In the genomic region with DNA sequence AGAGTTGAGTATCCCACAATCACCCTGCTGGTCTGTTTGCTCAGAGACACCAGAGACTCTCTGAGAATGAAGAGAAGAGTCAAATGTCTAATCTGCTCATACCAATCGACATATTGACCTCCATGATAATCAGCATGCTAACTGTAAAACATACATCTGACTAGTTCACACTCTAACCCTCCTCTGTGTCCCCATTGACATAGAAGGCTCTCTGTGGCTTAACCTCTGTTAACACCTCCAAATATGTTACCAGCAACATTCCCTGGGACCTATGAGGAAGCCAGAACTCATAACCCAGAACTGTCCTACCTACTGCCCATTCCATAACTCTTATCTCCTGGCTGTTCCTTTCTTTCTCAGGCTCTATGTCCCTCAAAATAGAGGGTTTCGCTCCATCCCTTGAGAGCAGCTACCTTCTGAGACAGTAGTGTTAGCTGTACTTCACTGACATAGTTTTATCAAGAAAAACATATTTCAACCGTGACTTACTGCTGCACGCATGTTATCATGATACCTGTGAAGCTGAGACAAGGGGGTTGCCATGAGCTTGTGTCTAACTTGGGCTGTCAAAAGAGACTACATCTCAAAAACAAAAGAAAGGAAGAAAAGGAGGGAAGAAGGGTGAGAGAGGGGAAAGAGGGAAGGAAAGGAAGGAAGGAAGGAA, we compare ENCODE assay signal across 29 mouse cellular contexts.
A peak's percentile ranks its signal among the peaks of the same experiment; 100 is the strongest.
DNase-seq lines count a peak whose midpoint lies in the region; ATAC-seq lines count a peak whose summit lies in the region.
"Had no signal": no experiment of that assay in that cellular context is flagged by ENCODE, and none has a peak within 500 bp of the region (broad histone marks: within the 10 kb centered on the region; RNA-seq: fewer than 3 reads in every experiment).

No protein-coding gene starts in this region.

- no peaks in the 10 kb centered on the region for H3K9me3 ChIP-seq in liver, embryonic 15.5 days (replicated peaks)
- H3K9me3 ChIP-seq in hindbrain, embryonic 16.5 days (ENCODE audit: control insufficient read depth, low read length): no peaks in the 10 kb centered on the region
- no peaks in the 10 kb centered on the region for H3K9me3 ChIP-seq in forebrain, embryonic 15.5 days
- H3K9me3 ChIP-seq: forebrain, embryonic 13.5 days; hindbrain, embryonic 13.5 days; kidney, embryonic 15.5 days had no signal

- H3K36me3 ChIP-seq in liver, embryonic 15.5 days (replicated peaks): no peaks in the 10 kb centered on the region
- no peaks in the 10 kb centered on the region for H3K36me3 ChIP-seq in hindbrain, embryonic 16.5 days (ENCODE audit: control insufficient read depth, insufficient read depth, low read length)
- H3K36me3 ChIP-seq in forebrain, embryonic 15.5 days: no peaks in the 10 kb centered on the region
- H3K36me3 ChIP-seq: heart, embryonic 12.5 days; hindbrain, embryonic 13.5 days; kidney, embryonic 15.5 days; neural tube, embryonic 13.5 days had no signal

- intact Hi-C loops in left cerebral cortex, postnatal 10 days (cut with DNase I): no loop called here

- ATAC-seq in liver, embryonic 15.5 days (ENCODE audit: insufficient read depth): peak; percentile 92
- ATAC-seq in hindbrain, embryonic 16.5 days: no peak
- ATAC-seq in forebrain, embryonic 15.5 days (replicated peaks): no peak
- ATAC-seq: forebrain, embryonic 13.5 days; inflammation-experienced regulatory T-cells, adult 6 months; Patski had no signal

- H3K4me1 ChIP-seq in liver, embryonic 15.5 days (replicated peaks): peaks cover 22% of the 10 kb centered on the region
- H3K4me1 ChIP-seq in hindbrain, embryonic 16.5 days (ENCODE audit: control insufficient read depth, insufficient read depth, low read depth, low read length): no peaks in the 10 kb centered on the region
- H3K4me1 ChIP-seq in forebrain, embryonic 15.5 days: no peaks in the 10 kb centered on the region
- H3K4me1 ChIP-seq: forebrain, embryonic 13.5 days; heart, embryonic 12.5 days; hindbrain, embryonic 13.5 days; kidney, embryonic 15.5 days; neural tube, embryonic 13.5 days had no signal

- H3K4me2 ChIP-seq in liver, embryonic 15.5 days: peak overlapping the region; percentile 37
- no peak overlapping the region for H3K4me2 ChIP-seq in hindbrain, embryonic 16.5 days (ENCODE audit: low read length)
- no peak overlapping the region for H3K4me2 ChIP-seq in forebrain, embryonic 15.5 days (replicated peaks)
- H3K4me2 ChIP-seq: forebrain, embryonic 13.5 days; heart, embryonic 12.5 days; hindbrain, embryonic 13.5 days; kidney, embryonic 15.5 days; lung, embryonic 14.5 days; midbrain, embryonic 11.5 days; neural tube, embryonic 13.5 days had no signal

- peak; percentile 55 for DNase-seq in c-Kit-positive CD71-positive TER-119-positive erythroid progenitor cells, embryonic 14.5 days (ENCODE audit: low spot score)
- peak; percentile 19 for DNase-seq in liver
- no peak for DNase-seq in left cerebral cortex, postnatal 10 days (ENCODE audit: extremely low spot score in 1 of 2, low spot score in 2 of 2)
- no peak for DNase-seq in B cell, adult 2 months
- DNase-seq: adrenal gland, postnatal 10 days; cerebellum, adult 11-12 months; cerebellum, postnatal 14 days; gastrocnemius, postnatal 25 days; heart, adult 18-20 months; heart, postnatal 4 days; kidney, adult 11 months; kidney, postnatal 25 days; lung, embryonic 14.5 days; lung, postnatal 14 days; right cerebral cortex, postnatal 14 days; thymus, adult 18-20 months; thymus, postnatal 25 days had no signal

- 28% methylated on average over 4 of the region's 4 CpGs for WGBS in liver, embryonic 15.5 days (ENCODE audit: insufficient replicate concordance)
- 95% methylated on average over 4 of the region's 4 CpGs for WGBS in hindbrain, embryonic 16.5 days
- 92% methylated on average over 4 of the region's 4 CpGs for WGBS in forebrain, embryonic 15.5 days

- H3K9ac ChIP-seq in liver, embryonic 15.5 days: no peak overlapping the region
- H3K9ac ChIP-seq in hindbrain, embryonic 16.5 days (ENCODE audit: low read depth, low read length): no peak overlapping the region
- H3K9ac ChIP-seq in forebrain, embryonic 15.5 days (replicated peaks): no peak overlapping the region
- H3K9ac ChIP-seq: forebrain, embryonic 13.5 days; heart, embryonic 12.5 days; hindbrain, embryonic 13.5 days; kidney, embryonic 15.5 days; lung, embryonic 14.5 days; neural tube, embryonic 13.5 days had no signal

- H3K27me3 ChIP-seq in liver, embryonic 15.5 days: no peaks in the 10 kb centered on the region
- H3K27me3 ChIP-seq in hindbrain, embryonic 16.5 days (replicated peaks; ENCODE audit: control insufficient read depth, insufficient read depth, low read length): no peaks in the 10 kb centered on the region
- H3K27me3 ChIP-seq in forebrain, embryonic 15.5 days: no peaks in the 10 kb centered on the region
- H3K27me3 ChIP-seq: forebrain, embryonic 13.5 days; heart, embryonic 12.5 days; hindbrain, embryonic 13.5 days; kidney, embryonic 15.5 days; neural tube, embryonic 13.5 days; Patski had no signal

- H3K4me3 ChIP-seq in liver, embryonic 15.5 days (replicated peaks): no peak overlapping the region
- no peak overlapping the region for H3K4me3 ChIP-seq in hindbrain, embryonic 16.5 days (ENCODE audit: low read length)
- no peak overlapping the region for H3K4me3 ChIP-seq in forebrain, embryonic 15.5 days
- H3K4me3 ChIP-seq: forebrain, embryonic 13.5 days; heart, embryonic 12.5 days; hindbrain, embryonic 13.5 days; kidney, embryonic 15.5 days; left cerebral cortex, adult 2 months; neural tube, embryonic 13.5 days had no signal

- H3K27ac ChIP-seq in liver, embryonic 15.5 days (replicated peaks): peak overlapping the region; percentile 75
- no peak overlapping the region for H3K27ac ChIP-seq in hindbrain, embryonic 16.5 days (ENCODE audit: low read depth, low read length)
- H3K27ac ChIP-seq in forebrain, embryonic 15.5 days (replicated peaks): no peak overlapping the region
- H3K27ac ChIP-seq: forebrain, embryonic 13.5 days; hindbrain, embryonic 13.5 days; kidney, embryonic 15.5 days; left cerebral cortex, adult 2 months; neural tube, embryonic 13.5 days had no signal

Comparison
In these comparisons a context has a peak if more than half of its experiments do, and no peak if none do; other contexts are left out.
1. DNase-seq: peak in c-Kit-positive CD71-positive TER-119-positive erythroid progenitor cells, embryonic 14.5 days (single experiment) and liver (single experiment); none in left cerebral cortex, postnatal 10 days (0 of 2) and B cell, adult 2 months (0 of 2).